Mouse (Mus musculus): ENCODE results near the gene Pigu. TPM values are rescaled to one million over a fixed set of nuclear protein-coding genes. Genes with fewer than 3 reads are reported as not detected.

Gene Pigu
- polyA plus RNA-seq, 1 experiment from 2014 or later, result 56.1 TPM

MicroRNAs within 50 kb of the gene (microRNA counts, 519-probe panel; counts per million panel counts)
- 171 counts per million, percentile 57 among the panel's probes with 10 or more counts for microRNA mmu-miR-695

Small RNA genes within 50 kb of the gene (microRNA-seq; reads per million reads assigned to microRNA genes)
- not detected for gene Mir695

Other genes with a start within 250 kb of the Pigu start
- gene Itch, start 223.9 kb downstream of the Pigu start, polyA plus RNA-seq (2014; fragmentation: Nextera tagmentation; extraction: Ambion mirVana), result 54.7 and 56.7 TPM in 2 replicates
- 515 and 522 TPM in 2 replicates for gene Dynlrb1, start 120.9 kb downstream of the Pigu start, polyA plus RNA-seq (2014; fragmentation: Nextera tagmentation; extraction: Ambion mirVana)
- gene Map1lc3a, start 81.1 kb downstream of the Pigu start, polyA plus RNA-seq (2014; fragmentation: Nextera tagmentation; extraction: Ambion mirVana), result 186 and 191 TPM in 2 replicates
- gene Trp53inp2, start 23.6 kb upstream of the Pigu start, polyA plus RNA-seq (2014; fragmentation: Nextera tagmentation; extraction: Ambion mirVana), result 94.0 and 104 TPM in 2 replicates
- gene Ncoa6, start 116.5 kb upstream of the Pigu start, polyA plus RNA-seq (2014; fragmentation: Nextera tagmentation; extraction: Ambion mirVana), result 33.7 and 34.7 TPM in 2 replicates
- gene Acss2, start 160.5 kb upstream of the Pigu start, polyA plus RNA-seq (2014; fragmentation: Nextera tagmentation; extraction: Ambion mirVana), result 22.0 and 28.8 TPM in 2 replicates
- 14.4 and 17.1 TPM in 2 replicates for gene Ggt7, start 160.8 kb upstream of the Pigu start, polyA plus RNA-seq (2014; fragmentation: Nextera tagmentation; extraction: Ambion mirVana)
- 15.5 and 15.7 TPM in 2 replicates for gene Gss, start 235.4 kb upstream of the Pigu start, polyA plus RNA-seq (2014; fragmentation: Nextera tagmentation; extraction: Ambion mirVana)

All from neural tube, embryonic 11.5 days (tissue).